Mouse (Mus musculus): Measurements from ENCODE around the gene Aspdh. TPM values are rescaled to one million over a fixed set of nuclear protein-coding genes. Genes with fewer than 3 reads are reported as not detected.
A peak's percentile ranks its signal among the peaks of the same experiment; 100 is the strongest.

Gene Aspdh
- polyA plus RNA-seq, 1 experiment from 2014 or later = 1.1 TPM

- H3K27me3 ChIP-seq (ENCODE audit: control insufficient read depth, insufficient read depth, low read length) = peaks cover 54% of the 10 kb centered on the region
- no peak overlapping the region for H3K9ac ChIP-seq (replicated peaks; ENCODE audit: low read depth, low read length)
- H3K4me1 ChIP-seq (ENCODE audit: control insufficient read depth, insufficient read depth, low read length) = 0 out of 2 replicates have a peak, but pooled peaks cover 7% of the 10 kb centered on the region
- H3K27ac ChIP-seq (ENCODE audit: low read length) = no peak overlapping the region
- peak overlapping the region; percentile 18 for H3K4me3 ChIP-seq (ENCODE audit: low read depth, low read length)
- ATAC-seq (ENCODE audit: insufficient number of reproducible peaks, insufficient read depth, low FRiP score, low read depth) = no peak
- WGBS = 14% methylated on average over 20 of the region's 20 CpGs
- peak overlapping the region; percentile 33; the same call in 1 of the 2 replicates for H3K4me2 ChIP-seq (replicated peaks; ENCODE audit: low read depth, low read length)
- no peaks in the 10 kb centered on the region for H3K36me3 ChIP-seq (ENCODE audit: control insufficient read depth, insufficient read depth, low read length)
- no peaks in the 10 kb centered on the region for H3K9me3 ChIP-seq (ENCODE audit: control insufficient read depth, low read depth, low read length)
Measured at GRCm38 (mm10) chr7:44443268-44444173, 21.7 kb upstream of the Aspdh start.

GRCm38 (mm10) chr7:44444886-44445527 lies 20.2 kb upstream of the Aspdh start:
- 8% methylated on average over 28 of the region's 29 CpGs for WGBS
- Histone ChIP-seq H3K9ac (replicated peaks; ENCODE audit: low read depth, low read length) (no peak overlapping the region), H3K4me3 (ENCODE audit: low read depth, low read length) (no peak overlapping the region), H3K27me3 (ENCODE audit: control insufficient read depth, insufficient read depth, low read length) (peaks cover 50% of the 10 kb centered on the region), H3K9me3 (ENCODE audit: control insufficient read depth, low read depth, low read length) (no peaks in the 10 kb centered on the region), H3K36me3 (ENCODE audit: control insufficient read depth, insufficient read depth, low read length) (no peaks in the 10 kb centered on the region), H3K4me1 (ENCODE audit: control insufficient read depth, insufficient read depth, low read length) (0 out of 2 replicates have a peak, but pooled peaks cover 7% of the 10 kb centered on the region), H3K27ac (ENCODE audit: low read length) (no peak overlapping the region), H3K4me2 (replicated peaks; ENCODE audit: low read depth, low read length) (no peak overlapping the region)
- no peak for ATAC-seq (ENCODE audit: insufficient number of reproducible peaks, insufficient read depth, low FRiP score, low read depth)

- Histone ChIP-seq H3K36me3 (ENCODE audit: control insufficient read depth, insufficient read depth, low read length) (no peaks in the 10 kb centered on the region), H3K9ac (replicated peaks; ENCODE audit: low read depth, low read length) (no peak overlapping the region), H3K4me2 (replicated peaks; ENCODE audit: low read depth, low read length) (no peak overlapping the region), H3K4me3 (ENCODE audit: low read depth, low read length) (no peak overlapping the region), H3K4me1 (ENCODE audit: control insufficient read depth, insufficient read depth, low read length) (0 out of 2 replicates have a peak, but pooled peaks cover 7% of the 10 kb centered on the region), H3K27me3 (ENCODE audit: control insufficient read depth, insufficient read depth, low read length) (peaks cover 50% of the 10 kb centered on the region), H3K27ac (ENCODE audit: low read length) (no peak overlapping the region), H3K9me3 (ENCODE audit: control insufficient read depth, low read depth, low read length) (no peaks in the 10 kb centered on the region)
- WGBS = 11% methylated on average over 7 of the region's 7 CpGs
- ATAC-seq (ENCODE audit: insufficient number of reproducible peaks, insufficient read depth, low FRiP score, low read depth) = no peak
Measured at GRCm38 (mm10) chr7:44445528-44445923, 19.7 kb upstream of the Aspdh start.

- Histone ChIP-seq H3K9ac (replicated peaks; ENCODE audit: low read depth, low read length) (no peak overlapping the region), H3K4me1 (ENCODE audit: control insufficient read depth, insufficient read depth, low read length) (0 out of 2 replicates have a peak, but pooled peaks cover 7% of the 10 kb centered on the region), H3K4me3 (ENCODE audit: low read depth, low read length) (no peak overlapping the region), H3K27ac (ENCODE audit: low read length) (no peak overlapping the region), H3K4me2 (replicated peaks; ENCODE audit: low read depth, low read length) (no peak overlapping the region), H3K27me3 (ENCODE audit: control insufficient read depth, insufficient read depth, low read length) (peaks cover 44% of the 10 kb centered on the region), H3K9me3 (ENCODE audit: control insufficient read depth, low read depth, low read length) (no peaks in the 10 kb centered on the region), H3K36me3 (ENCODE audit: control insufficient read depth, insufficient read depth, low read length) (no peaks in the 10 kb centered on the region)
- 38% methylated on average over 12 of the region's 12 CpGs for WGBS
- ATAC-seq (ENCODE audit: insufficient number of reproducible peaks, insufficient read depth, low FRiP score, low read depth) = no peak
Measured at GRCm38 (mm10) chr7:44446070-44446855, 18.9 kb upstream of the Aspdh start.

- no peaks in the 10 kb centered on the region for H3K9me3 ChIP-seq (ENCODE audit: control insufficient read depth, low read depth, low read length)
- H3K9ac ChIP-seq (replicated peaks; ENCODE audit: low read depth, low read length) = no peak overlapping the region
- 10% methylated on average over 3 of the region's 3 CpGs for WGBS
- H3K36me3 ChIP-seq (ENCODE audit: control insufficient read depth, insufficient read depth, low read length) = no peaks in the 10 kb centered on the region
- H3K4me2 ChIP-seq (replicated peaks; ENCODE audit: low read depth, low read length) = no peak overlapping the region
- ATAC-seq (ENCODE audit: insufficient number of reproducible peaks, insufficient read depth, low FRiP score, low read depth) = peak; percentile 42; the same call in 1 of the 2 replicates
- no peaks in the 10 kb centered on the region for H3K27me3 ChIP-seq (ENCODE audit: control insufficient read depth, insufficient read depth, low read length)
- H3K27ac ChIP-seq (ENCODE audit: low read length) = no peak overlapping the region
- H3K4me1 ChIP-seq (ENCODE audit: control insufficient read depth, insufficient read depth, low read length) = no peaks in the 10 kb centered on the region
- no peak overlapping the region for H3K4me3 ChIP-seq (ENCODE audit: low read depth, low read length)
Measured at GRCm38 (mm10) chr7:44453256-44453655, 11.9 kb upstream of the Aspdh start.

GRCm38 (mm10) chr7:44456302-44456701 lies 8.9 kb upstream of the Aspdh start:
- no peak overlapping the region for H3K4me3 ChIP-seq (ENCODE audit: low read depth, low read length)
- no peak overlapping the region for H3K27ac ChIP-seq (ENCODE audit: low read length)
- no peaks in the 10 kb centered on the region for H3K4me1 ChIP-seq (ENCODE audit: control insufficient read depth, insufficient read depth, low read length)
- no peaks in the 10 kb centered on the region for H3K36me3 ChIP-seq (ENCODE audit: control insufficient read depth, insufficient read depth, low read length)
- peaks cover 8% of the 10 kb centered on the region for H3K27me3 ChIP-seq (ENCODE audit: control insufficient read depth, insufficient read depth, low read length)
- no peak overlapping the region for H3K4me2 ChIP-seq (replicated peaks; ENCODE audit: low read depth, low read length)
- no peak overlapping the region for H3K9ac ChIP-seq (replicated peaks; ENCODE audit: low read depth, low read length)
- no peak for ATAC-seq (ENCODE audit: insufficient number of reproducible peaks, insufficient read depth, low FRiP score, low read depth)
- no peaks in the 10 kb centered on the region for H3K9me3 ChIP-seq (ENCODE audit: control insufficient read depth, low read depth, low read length)
- WGBS = 78% methylated on average over 1 of the region's 1 CpGs

- Histone ChIP-seq H3K4me3 (ENCODE audit: low read depth, low read length) (no peak overlapping the region), H3K9ac (replicated peaks; ENCODE audit: low read depth, low read length) (no peak overlapping the region), H3K27me3 (ENCODE audit: control insufficient read depth, insufficient read depth, low read length) (peaks cover 32% of the 10 kb centered on the region), H3K9me3 (ENCODE audit: control insufficient read depth, low read depth, low read length) (no peaks in the 10 kb centered on the region), H3K4me2 (replicated peaks; ENCODE audit: low read depth, low read length) (no peak overlapping the region), H3K36me3 (ENCODE audit: control insufficient read depth, insufficient read depth, low read length) (no peaks in the 10 kb centered on the region), H3K4me1 (ENCODE audit: control insufficient read depth, insufficient read depth, low read length) (no peaks in the 10 kb centered on the region), H3K27ac (ENCODE audit: low read length) (no peak overlapping the region)
- 70% methylated on average over 6 of the region's 6 CpGs for WGBS
- no peak for ATAC-seq (ENCODE audit: insufficient number of reproducible peaks, insufficient read depth, low FRiP score, low read depth)
Measured at GRCm38 (mm10) chr7:44460067-44460466, 5.1 kb upstream of the Aspdh start.

Measured in stomach, embryonic 14.5 days (tissue).